Mouse (Mus musculus) lung, embryonic 14.5 days (tissue): ENCODE data around the gene Tmem220. TPM values are rescaled to one million over a fixed set of nuclear protein-coding genes. Genes with fewer than 3 reads are reported as not detected.
A peak's percentile ranks its signal among the peaks of the same experiment; 100 is the strongest.
"Not testable (repeated sequence)": the region's sequence is repeated elsewhere in the genome, so short reads cannot be mapped to it uniquely, and the experiment has no call there.

ENCODE experiments used
- ATAC-seq: fragments of 200-750 bp; cut with Nextera tagmentation; 2 replicates; pipeline ENCODE4 v1.8.0; 2017; ENCODE audit warnings: mild to moderate bottlenecking, moderate TSS enrichment, moderate library complexity; ENCODE audit not compliant: insufficient read depth
- DNase-seq: peaks from one replicate; pipeline ENCODE4 v3.0.0-alpha.2; 2015
- H3K27ac ChIP-seq: fragments of 300-500 bp; sonication (generic); 2 replicates; pipeline ENCODE4 v1.5.1; 2014; ENCODE audit warnings: low read depth, mild to moderate bottlenecking, moderate library complexity
- H3K27me3 ChIP-seq: fragments of 300-500 bp; sonication (generic); 2 replicates; pipeline ENCODE4 v1.6.1; 2014; ENCODE audit warnings: low read length, control low read depth; ENCODE audit not compliant: insufficient read depth
- H3K36me3 ChIP-seq: fragments of 300-500 bp; sonication (generic); 2 replicates; pipeline ENCODE4 v1.6.1; 2014; ENCODE audit warnings: control low read depth; ENCODE audit not compliant: insufficient read depth
- H3K4me1 ChIP-seq: fragments of 300-500 bp; sonication (generic); 2 replicates; pipeline ENCODE4 v1.6.1; 2014; ENCODE audit warnings: antibody characterized with exemption, control low read depth; ENCODE audit not compliant: insufficient read depth
- H3K4me2 ChIP-seq: fragments of 300-500 bp; sonication (generic); 2 replicates; pipeline ENCODE4 v1.6.1; 2014; ENCODE audit warnings: mild to moderate bottlenecking
- H3K4me3 ChIP-seq: fragments of 300-500 bp; sonication (generic); 2 replicates; pipeline ENCODE4 v1.5.1; 2014; ENCODE audit warnings: low read depth, low read length
- H3K9ac ChIP-seq: fragments of 300-500 bp; sonication (generic); 2 replicates; pipeline ENCODE4 v1.6.1; 2014
- H3K9me3 ChIP-seq: fragments of 300-500 bp; sonication (generic); 2 replicates; pipeline ENCODE4 v1.6.1; 2016; ENCODE audit warnings: low read depth, low read length, control low read depth
- CTCF ChIP-seq: IDR thresholded peaks from 2 replicates; pipeline ENCODE4 v1.5.1; 2016; ENCODE audit warnings: antibody characterized with exemption, low read depth
- WGBS: fragments of 180-500 bp; shearing (Covaris S2); extraction: QIAGEN DNeasy Blood & Tissue Kit; methylation state at CpG from one replicate; pipeline ENCODE4 v1.1.7; 2014; 5-methylcytosine and 5-hydroxymethylcytosine counted together
- polyA plus RNA-seq: library from polyadenylated mRNA; unstranded; fragments of >200 nt; fragmentation: Nextera tagmentation; extraction: Ambion mirVana; gene quantifications from 2 replicates; pipeline ENCODE4 v1.2.1, GENCODE M21; 2014

The Tmem220 gene
- polyA plus RNA-seq, 1 experiment from 2014 or later = 1.8 TPM

GRCm38 (mm10) chr11:67020948-67021347 is 4.0 kb upstream of the Tmem220 start:
- H3K9ac ChIP-seq = 0 out of 2 replicates have a peak overlapping the region, but pooled peaks have one; percentile 2
- H3K9me3 ChIP-seq = no peaks in the 10 kb centered on the region
- no peak for ATAC-seq
- WGBS = 2% methylated on average over 12 of the region's 12 CpGs
- no peaks in the 10 kb centered on the region for H3K36me3 ChIP-seq
- no peaks in the 10 kb centered on the region for H3K27me3 ChIP-seq
- peak; percentile 87 for DNase-seq
- no peak overlapping the region for H3K27ac ChIP-seq
- peak overlapping the region; percentile 5; the same call in 1 of the 2 replicates for H3K4me3 ChIP-seq
- no peaks in the 10 kb centered on the region for H3K4me1 ChIP-seq
- H3K4me2 ChIP-seq = peak overlapping the region; percentile 53
- TF ChIP-seq CTCF = peak; percentile 84

- 84% methylated on average over 13 of the region's 13 CpGs for WGBS
- Histone ChIP-seq H3K36me3 (no peaks in the 10 kb centered on the region), H3K9me3 (no peaks in the 10 kb centered on the region), H3K27me3 (no peaks in the 10 kb centered on the region), H3K9ac (no peak overlapping the region), H3K4me3 (no peak overlapping the region), H3K4me1 (no peaks in the 10 kb centered on the region), H3K27ac (no peak overlapping the region), H3K4me2 (no peak overlapping the region)
- peak; percentile 43 for DNase-seq
- TF ChIP-seq CTCF = peak; percentile 57
- ATAC-seq = no peak
These were observed 2.4 kb upstream of the Tmem220 start for GRCm38 (mm10) chr11:67022354-67023115.

GRCm38 (mm10) chr11:67023191-67023590 is 1.8 kb upstream of the Tmem220 start:
- ATAC-seq, H3K27me3 ChIP-seq, DNase-seq, H3K4me2 ChIP-seq, H3K9me3 ChIP-seq, H3K4me1 ChIP-seq, H3K36me3 ChIP-seq, H3K27ac ChIP-seq, H3K4me3 ChIP-seq, H3K9ac ChIP-seq: not testable (repeated sequence)
- WGBS = 50% methylated on average over 1 of the region's 1 CpGs

GRCm38 (mm10) chr11:67023802-67024340 is 1.1 kb upstream of the Tmem220 start:
- Histone ChIP-seq H3K9ac (no peak overlapping the region), H3K4me1 (no peaks in the 10 kb centered on the region), H3K9me3 (no peaks in the 10 kb centered on the region), H3K36me3 (no peaks in the 10 kb centered on the region), H3K27ac (no peak overlapping the region), H3K4me3 (no peak overlapping the region), H3K4me2 (no peak overlapping the region), H3K27me3 (no peaks in the 10 kb centered on the region)
- no peak for TF ChIP-seq CTCF
- ATAC-seq (no peak), DNase-seq (no peak)
- 35% methylated on average over 6 of the region's 6 CpGs for WGBS

- 50% methylated on average over 16 of the region's 16 CpGs for WGBS
- no peak for DNase-seq
- Histone ChIP-seq H3K36me3 (no peaks in the 10 kb centered on the region), H3K27ac (no peak overlapping the region), H3K9me3 (no peaks in the 10 kb centered on the region), H3K4me1 (no peaks in the 10 kb centered on the region), H3K27me3 (no peaks in the 10 kb centered on the region), H3K4me3 (no peak overlapping the region), H3K4me2 (no peak overlapping the region), H3K9ac (no peak overlapping the region)
- no peak for ATAC-seq
- no peak for TF ChIP-seq CTCF
These were observed 6.1 kb downstream of the Tmem220 start for GRCm38 (mm10) chr11:67030904-67031602.

GRCm38 (mm10) chr11:67031603-67031915 is 6.6 kb downstream of the Tmem220 start:
- no peak for TF ChIP-seq CTCF
- no peaks in the 10 kb centered on the region for H3K4me1 ChIP-seq
- WGBS = 69% methylated on average over 2 of the region's 2 CpGs
- no peak overlapping the region for H3K4me3 ChIP-seq
- no peaks in the 10 kb centered on the region for H3K9me3 ChIP-seq
- ATAC-seq (no peak), DNase-seq (no peak)
- H3K9ac ChIP-seq = no peak overlapping the region
- H3K36me3 ChIP-seq = no peaks in the 10 kb centered on the region
- H3K27me3 ChIP-seq = no peaks in the 10 kb centered on the region
- no peak overlapping the region for H3K27ac ChIP-seq
- no peak overlapping the region for H3K4me2 ChIP-seq

GRCm38 (mm10) chr11:67034775-67035485 is 10.0 kb downstream of the Tmem220 start:
- ATAC-seq (no peak), DNase-seq (no peak)
- no peak for TF ChIP-seq CTCF
- H3K4me3 ChIP-seq = no peak overlapping the region
- H3K36me3 ChIP-seq = peaks cover 24% of the 10 kb centered on the region; the same call in 1 of the 2 replicates
- H3K27me3 ChIP-seq = no peaks in the 10 kb centered on the region
- H3K9ac ChIP-seq = no peak overlapping the region
- H3K27ac ChIP-seq = no peak overlapping the region
- WGBS = 59% methylated on average over 4 of the region's 4 CpGs
- no peaks in the 10 kb centered on the region for H3K9me3 ChIP-seq
- no peak overlapping the region for H3K4me2 ChIP-seq
- no peaks in the 10 kb centered on the region for H3K4me1 ChIP-seq
